ENCODE assay signal across 10 mouse cellular contexts in genomic region chr17:6172440-6172839, GRCm38 (mm10).
DNase-seq lines count a peak whose midpoint lies in the region; ATAC-seq and TF ChIP-seq lines count a peak whose summit lies in the region.
"Had no signal": no experiment of that assay in that cellular context is flagged by ENCODE, and none has a peak within 500 bp of the region (broad histone marks: within the 10 kb centered on the region; RNA-seq: fewer than 3 reads in every experiment).

No protein-coding gene starts in this region.

- DNase-seq in heart, postnatal 4 days = peak; percentile 22
- no peak for DNase-seq in right cerebral cortex, adult 18-20 months
- no peak for DNase-seq in cerebellum, adult 2 months
- DNase-seq in frontal cortex, postnatal 25 days (ENCODE audit: low spot score in 2 of 2) = no peak
- DNase-seq: cerebellum, adult 8-10 months had no signal

- H3K4me2 ChIP-seq in hindbrain, embryonic 16.5 days (ENCODE audit: low read length) = no peak overlapping the region
- no peak overlapping the region for H3K4me2 ChIP-seq in hindbrain, embryonic 12.5 days (replicated peaks)
- H3K4me2 ChIP-seq in myocyte (ENCODE audit: low read depth) = peak overlapping the region; percentile 85

- peak overlapping the region; percentile 55; the same call in 1 of the 2 replicates for H3K27ac ChIP-seq in hindbrain, embryonic 16.5 days (ENCODE audit: low read depth, low read length)
- no peak overlapping the region for H3K27ac ChIP-seq in hindbrain, embryonic 12.5 days
- no peak overlapping the region for H3K27ac ChIP-seq in cerebellum, adult 2 months (ENCODE audit: insufficient read depth, low read length)

- no peaks in the 10 kb centered on the region for H3K27me3 ChIP-seq in hindbrain, embryonic 16.5 days (replicated peaks; ENCODE audit: control insufficient read depth, insufficient read depth, low read length)
- H3K27me3 ChIP-seq in hindbrain, embryonic 12.5 days = no peaks in the 10 kb centered on the region
- no peaks in the 10 kb centered on the region for H3K27me3 ChIP-seq in myocyte (ENCODE audit: control insufficient read depth, insufficient read depth, insufficient read length)
- no peaks in the 10 kb centered on the region for H3K27me3 ChIP-seq in cerebellum, adult 2 months (ENCODE audit: control insufficient read depth, insufficient read depth, low read length)
- H3K27me3 ChIP-seq: Patski had no signal

- H3K9me3 ChIP-seq in hindbrain, embryonic 16.5 days (ENCODE audit: control insufficient read depth, low read length) = no peaks in the 10 kb centered on the region
- no peaks in the 10 kb centered on the region for H3K9me3 ChIP-seq in hindbrain, embryonic 12.5 days (replicated peaks)

- no peak for TF ChIP-seq CTCF in cerebellum, adult 2 months (IDR thresholded peaks at IDR 0.05; ENCODE audit: borderline replicate concordance, insufficient read depth, low read depth, low read length)

- no peak overlapping the region for H3K9ac ChIP-seq in hindbrain, embryonic 16.5 days (ENCODE audit: low read depth, low read length)
- H3K9ac ChIP-seq in hindbrain, embryonic 12.5 days = no peak overlapping the region

- no peak for TF ChIP-seq POLR2A in myocyte (IDR thresholded peaks at IDR 0.05; ENCODE audit: insufficient read length, low read depth)
- TF ChIP-seq POLR2A in cerebellum, adult 2 months (IDR thresholded peaks at IDR 0.05; ENCODE audit: borderline replicate concordance, insufficient read depth, low read length) = no peak

- H3K4me1 ChIP-seq in hindbrain, embryonic 16.5 days (ENCODE audit: control insufficient read depth, insufficient read depth, low read depth, low read length) = peaks cover 9% of the 10 kb centered on the region
- H3K4me1 ChIP-seq in hindbrain, embryonic 12.5 days = 0 out of 2 replicates have a peak, but pooled peaks cover 4% of the 10 kb centered on the region
- peaks cover 15% of the 10 kb centered on the region for H3K4me1 ChIP-seq in cerebellum, adult 2 months (ENCODE audit: control insufficient read depth, insufficient read depth, low read length)

- no peaks in the 10 kb centered on the region; the same call in 1 of the 2 replicates for H3K36me3 ChIP-seq in hindbrain, embryonic 16.5 days (ENCODE audit: control insufficient read depth, insufficient read depth, low read length)
- H3K36me3 ChIP-seq in hindbrain, embryonic 12.5 days = peaks cover 14% of the 10 kb centered on the region; the same call in 1 of the 2 replicates
- peaks cover 10% of the 10 kb centered on the region for H3K36me3 ChIP-seq in myocyte (ENCODE audit: control insufficient read depth, insufficient read depth)

- 76% methylated on average over 7 of the region's 7 CpGs for WGBS in hindbrain, embryonic 16.5 days
- WGBS in hindbrain, embryonic 12.5 days = 87% methylated on average over 7 of the region's 7 CpGs
- WGBS in cerebellum, adult 2 months = 63% methylated on average over 7 of the region's 7 CpGs

- no peak overlapping the region for H3K4me3 ChIP-seq in hindbrain, embryonic 16.5 days (ENCODE audit: low read length)
- H3K4me3 ChIP-seq in hindbrain, embryonic 12.5 days = no peak overlapping the region
- no peak overlapping the region for H3K4me3 ChIP-seq in myocyte
- H3K4me3 ChIP-seq in cerebellum, adult 2 months (replicated peaks; ENCODE audit: insufficient read depth, low read depth, low read length) = no peak overlapping the region

- peaks cover 65% of the 10 kb centered on the region for H3K79me2 ChIP-seq in myocyte (ENCODE audit: control insufficient read depth, insufficient read depth)

- H3ac ChIP-seq in myocyte (ENCODE audit: control insufficient read depth, insufficient read length) = no peak overlapping the region

- no peak for ATAC-seq in hindbrain, embryonic 16.5 days
- no peak for ATAC-seq in hindbrain, embryonic 12.5 days (ENCODE audit: low FRiP score)
- peak; percentile 93 for ATAC-seq in CD4-positive, CD25-positive, alpha-beta regulatory T cell, adult 4 months

TF ChIP-seq in myocyte, 11 proteins besides CTCF, POLR2A, EP300 and RAD21:
- TF ChIP-seq MYOG (IDR thresholded peaks at IDR 0.05; ENCODE audit: control insufficient read depth in 1 of 3, insufficient read depth in 1 of 3, insufficient read length in 2 of 3, low read depth in 2 of 3) (no peak), MAX (IDR thresholded peaks at IDR 0.05; ENCODE audit: low read depth) (no peak), TCF3 (IDR thresholded peaks at IDR 0.05; ENCODE audit: insufficient read length, low read depth) (no peak), SRF (IDR thresholded peaks at IDR 0.05; ENCODE audit: control insufficient read depth, insufficient read length, low read depth) (no peak), REST (IDR thresholded peaks at IDR 0.05; ENCODE audit: insufficient read depth, insufficient read length) (no peak), POLR2AphosphoS2 (IDR thresholded peaks at IDR 0.05; ENCODE audit: insufficient read length, low read depth) (no peak), CEBPB (IDR thresholded peaks at IDR 0.05; ENCODE audit: insufficient read depth, poor library complexity, severe bottlenecking) (no peak), MYOD1 (IDR thresholded peaks at IDR 0.05; ENCODE audit: control insufficient read depth in 1 of 3, insufficient read length in 2 of 3, low read depth in 2 of 3) (no peak), TCF12 (IDR thresholded peaks at IDR 0.05; ENCODE audit: insufficient read depth, poor library complexity, severe bottlenecking) (no peak), USF1 (IDR thresholded peaks at IDR 0.05; ENCODE audit: low read depth) (no peak), E2F4 (IDR thresholded peaks at IDR 0.05; ENCODE audit: insufficient read depth) (no peak)
